In genomic region chr10:76531375-76531774, GRCm38 (mm10) we compare ENCODE assay signal across 8 mouse cellular contexts. TPM values are rescaled to one million over a fixed set of nuclear protein-coding genes. Genes with fewer than 3 reads are reported as not detected.
A peak's percentile ranks its signal among the peaks of the same experiment; 100 is the strongest.
DNase-seq lines count a peak whose midpoint lies in the region; ATAC-seq and TF ChIP-seq lines count a peak whose summit lies in the region.

Gene Lss (plus strand): TSS chr10:76531588.

- peak; percentile 76 for TF ChIP-seq POLR2A in cortical plate, adult 2 months (IDR thresholded peaks at IDR 0.05; ENCODE audit: extremely low read depth, insufficient read depth, low read length)

- 0 out of 2 replicates have a peak, but pooled peaks cover 2% of the 10 kb centered on the region for H3K4me1 ChIP-seq in cortical plate, adult 2 months (ENCODE audit: control insufficient read depth, insufficient read depth, low read length)
- peaks cover 73% of the 10 kb centered on the region for H3K4me1 ChIP-seq in megakaryocyte, embryonic 14.5 days

- H3K27me3 ChIP-seq in megakaryocyte, embryonic 14.5 days (replicated peaks), result no peaks in the 10 kb centered on the region

- peaks cover 38% of the 10 kb centered on the region for H3K36me3 ChIP-seq in megakaryocyte, embryonic 14.5 days (replicated peaks; ENCODE audit: low read length)

- H3K4me3 ChIP-seq in cortical plate, adult 2 months (ENCODE audit: insufficient read depth, low read length), result peak within 1 kb of the TSS; percentile 54
- peak within 1 kb of the TSS; percentile 94 for H3K4me3 ChIP-seq in megakaryocyte, embryonic 14.5 days (replicated peaks)

- TF ChIP-seq CTCF in cortical plate, adult 2 months (IDR thresholded peaks at IDR 0.05; ENCODE audit: extremely low read depth, insufficient read depth, low read length), result no peak

- peak; percentile 88 to 95 for DNase-seq in gastrocnemius, adult 8-10 months (ENCODE audit: low spot score in 2 of 2)
- peak; percentile 76 for DNase-seq in hindlimb bud, embryonic 11.5 days (ENCODE audit: extremely low spot score, low read depth, low spot score)
- peak; percentile 86 to 98 for DNase-seq in left cerebral cortex, adult 8-10 months (ENCODE audit: low spot score in 2 of 2)
- DNase-seq in right cerebral cortex, postnatal 10 days (ENCODE audit: low spot score in 2 of 2), result peak; percentile 98
- DNase-seq in urinary bladder, postnatal 25 days (ENCODE audit: low spot score), result peak; percentile 93

- no peaks in the 10 kb centered on the region for H3K9me3 ChIP-seq in megakaryocyte, embryonic 14.5 days

- H3K27ac ChIP-seq in cortical plate, adult 2 months (ENCODE audit: insufficient read depth, low read length), result no peak within 1 kb of the TSS

- ATAC-seq in activated CD4-positive, CD25-positive, alpha-beta regulatory T cell, adult 4 months, result peak; percentile 99

RNA-seq across cellular contexts. Expression of gene Lss, which starts in this region (rescaled TPM):
- polyA plus RNA-seq in activated CD4-positive, CD25-positive, alpha-beta regulatory T cell, adult 4 months (2017; shearing (Covaris generic)), result 10 to 100 TPM in 1 of 2 experiments, 1 to 10 TPM in 1; 8.5 to 13.7 TPM
- polyA plus RNA-seq in cortical plate, adult 2 months (2012; rRNA removed), result 30.9 and 31.0 TPM in 2 replicates
- total RNA-seq in gastrocnemius, adult 8-10 months (2022), result 1 to 10 TPM; 4.4 to 8.1 (median 7.2) TPM
- 10 to 100 TPM; 49.1 to 67.2 (median 58.5) TPM for total RNA-seq in left cerebral cortex, adult 8-10 months (2022)
- 13.1 and 30.8 TPM in 2 replicates for polyA plus RNA-seq in megakaryocyte, embryonic 14.5 days (2012; ENCODE audit: insufficient read depth, low replicate concordance)

Comparison
In these comparisons a context has a peak if more than half of its experiments do, and no peak if none do; other contexts are left out.
1. RNA of gene Lss (total RNA-seq): 49.1 to 67.2 TPM in left cerebral cortex, adult 8-10 months; 4.4 to 8.1 TPM in gastrocnemius, adult 8-10 months; every median in the first group is over 4 times any median in the second.
2. Peak in every context shown above with its lines, with median percentiles within 50 percentile points of each other: DNase-seq.